Mouse (Mus musculus) heart, postnatal 0 days (tissue): ENCODE results near the gene Slc3a1.

Experiments used
- CTCF ChIP-seq: IDR thresholded peaks from 2 replicates; pipeline ENCODE4 v1.5.1; 2016; ENCODE audit warnings: antibody characterized with exemption, control low read depth, low read depth
- EP300 ChIP-seq: IDR thresholded peaks from 2 replicates; pipeline ENCODE4 v1.6.1; 2016; ENCODE audit warnings: antibody characterized with exemption, low read depth

- no peak for TF ChIP-seq CTCF
- TF ChIP-seq EP300, result no peak
These were observed 68.2 kb downstream of the Slc3a1 start for GRCm38 (mm10) chr17:85096396-85096795.
